Mouse (Mus musculus): ENCODE data around the gene Rrm1. TPM values are rescaled to one million over a fixed set of nuclear protein-coding genes. Genes with fewer than 3 reads are reported as not detected.

The Rrm1 gene
- polyA plus RNA-seq, 1 experiment, result 123 TPM

- Histone ChIP-seq H3K36me3 (ENCODE audit: control insufficient read depth, insufficient read depth) (no peaks in the 10 kb centered on the region), H3K79me2 (ENCODE audit: control insufficient read depth, insufficient read depth) (no peaks in the 10 kb centered on the region), H3ac (ENCODE audit: control insufficient read depth, insufficient read length, low read depth) (no peak overlapping the region), H3K4me3 (ENCODE audit: insufficient read depth, poor library complexity, severe bottlenecking) (no peak overlapping the region), H3K27me3 (ENCODE audit: control insufficient read depth, insufficient read depth, insufficient read length) (no peaks in the 10 kb centered on the region), H3K79me3 (ENCODE audit: low read depth) (no peaks in the 10 kb centered on the region)
- TF ChIP-seq MAX (IDR thresholded peaks at IDR 0.05) (no peak), CTCF (IDR thresholded peaks at IDR 0.05; ENCODE audit: control insufficient read depth, insufficient read depth, insufficient read length) (peak; percentile 89), USF1 (IDR thresholded peaks at IDR 0.05; ENCODE audit: low read depth) (no peak), MYOD1 (IDR thresholded peaks at IDR 0.05; ENCODE audit: control insufficient read depth, insufficient read length, low read depth) (no peak)
These were observed 71.4 kb downstream of the Rrm1 start for GRCm38 (mm10) chr7:102512814-102513435.

DNA sequence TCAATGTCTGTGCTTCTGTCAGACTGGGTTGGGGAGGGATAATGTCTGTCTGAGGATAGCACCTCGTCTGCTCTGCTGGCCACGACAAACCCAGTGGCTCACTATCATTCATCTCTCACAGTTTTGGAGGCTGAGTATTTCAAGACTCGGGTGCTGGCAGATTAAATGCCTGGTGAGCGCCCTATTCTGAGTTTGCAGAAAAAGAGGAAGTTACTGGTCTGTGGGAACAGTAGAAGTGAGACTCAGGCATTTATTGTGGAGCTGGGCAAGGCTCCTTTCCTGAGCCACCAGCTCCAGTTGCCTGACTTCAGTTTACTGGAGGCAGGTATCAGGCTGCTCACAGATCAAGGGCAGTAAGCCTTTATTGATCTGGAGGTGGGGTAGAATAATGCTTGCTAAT, 72.6 kb downstream of the Rrm1 start:
- no peaks in the 10 kb centered on the region for H3K27me3 ChIP-seq (ENCODE audit: control insufficient read depth, insufficient read depth, insufficient read length)

DNA sequence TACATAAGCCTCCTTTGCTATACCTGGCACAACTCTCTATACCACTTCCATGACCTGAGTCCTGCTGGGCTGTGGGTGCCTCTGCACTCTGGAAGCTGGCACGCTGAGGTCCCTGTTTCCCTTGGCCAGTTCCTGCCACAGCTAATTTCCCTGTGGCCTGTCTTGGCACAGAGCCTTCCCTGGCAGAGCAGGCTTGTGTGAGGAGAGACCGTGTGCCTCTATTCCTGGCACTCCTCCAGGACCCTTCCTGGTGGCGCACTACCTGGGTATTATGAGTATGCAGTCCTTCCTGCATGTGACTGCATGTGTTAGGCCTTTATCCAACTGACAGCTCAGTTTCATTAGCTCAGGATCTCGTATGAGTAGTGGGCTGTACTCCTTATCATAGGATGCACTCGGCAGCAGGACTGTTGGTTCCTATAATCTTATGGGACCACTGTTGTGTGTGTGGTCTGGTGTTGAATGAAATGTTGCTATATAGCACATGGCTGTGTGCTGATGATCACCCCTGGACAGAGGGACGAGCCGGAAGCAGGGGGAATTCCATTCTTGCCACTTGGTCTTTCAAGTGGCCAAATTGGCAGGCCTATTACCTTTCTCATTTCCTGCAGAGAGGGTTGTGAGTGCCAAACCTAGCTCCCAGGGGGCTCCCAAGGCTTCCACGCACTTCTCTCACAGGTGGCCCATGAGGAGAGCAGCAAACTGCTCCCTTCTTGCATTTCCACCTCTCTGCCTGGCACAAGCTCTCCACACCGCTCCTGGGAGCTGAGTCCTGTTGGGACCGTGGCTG, 75.0 kb downstream of the Rrm1 start:
- TF ChIP-seq CEBPB (IDR thresholded peaks at IDR 0.05; ENCODE audit: low read depth), result no peak
- TF ChIP-seq MYOD1 (IDR thresholded peaks at IDR 0.05; ENCODE audit: control insufficient read depth, insufficient read length, low read depth), result no peak
- TF ChIP-seq MYOG (IDR thresholded peaks at IDR 0.05; ENCODE audit: control insufficient read depth, extremely low read depth, insufficient read length), result no peak
- no peak for TF ChIP-seq FOSL1 (IDR thresholded peaks at IDR 0.05; ENCODE audit: insufficient read depth, low read length, poor library complexity, severe bottlenecking)
- no peak for TF ChIP-seq USF1 (IDR thresholded peaks at IDR 0.05; ENCODE audit: low read depth)
- no peak for TF ChIP-seq MAX (IDR thresholded peaks at IDR 0.05)
- no peak for TF ChIP-seq CTCF (IDR thresholded peaks at IDR 0.05; ENCODE audit: control insufficient read depth, insufficient read depth, insufficient read length)
- Histone ChIP-seq H3K79me2 (ENCODE audit: control insufficient read depth, insufficient read depth) (no peaks in the 10 kb centered on the region), H3K36me3 (ENCODE audit: control insufficient read depth, insufficient read depth) (no peaks in the 10 kb centered on the region), H3K4me3 (ENCODE audit: insufficient read depth, poor library complexity, severe bottlenecking) (no peak overlapping the region), H3K27me3 (ENCODE audit: control insufficient read depth, insufficient read depth, insufficient read length) (no peaks in the 10 kb centered on the region), H3K79me3 (ENCODE audit: low read depth) (no peaks in the 10 kb centered on the region), H3ac (ENCODE audit: control insufficient read depth, insufficient read length, low read depth) (no peak overlapping the region)

More for the DNA sequence above, 72.6 kb downstream of the Rrm1 start:
- H3K36me3 ChIP-seq (ENCODE audit: control insufficient read depth, insufficient read depth), result no peaks in the 10 kb centered on the region
- no peak for TF ChIP-seq MYOD1 (IDR thresholded peaks at IDR 0.05; ENCODE audit: control insufficient read depth, insufficient read length, low read depth)
- TF ChIP-seq MAX (IDR thresholded peaks at IDR 0.05), result no peak
- TF ChIP-seq CTCF (IDR thresholded peaks at IDR 0.05; ENCODE audit: control insufficient read depth, insufficient read depth, insufficient read length), result no peak
- no peak for TF ChIP-seq MYOG (IDR thresholded peaks at IDR 0.05; ENCODE audit: control insufficient read depth, extremely low read depth, insufficient read length)
- no peak for TF ChIP-seq FOSL1 (IDR thresholded peaks at IDR 0.05; ENCODE audit: insufficient read depth, low read length, poor library complexity, severe bottlenecking)
- TF ChIP-seq USF1 (IDR thresholded peaks at IDR 0.05; ENCODE audit: low read depth), result no peak
- TF ChIP-seq CEBPB (IDR thresholded peaks at IDR 0.05; ENCODE audit: low read depth), result no peak
- no peak overlapping the region for H3K4me3 ChIP-seq (ENCODE audit: insufficient read depth, poor library complexity, severe bottlenecking)
- no peaks in the 10 kb centered on the region for H3K79me2 ChIP-seq (ENCODE audit: control insufficient read depth, insufficient read depth)
- no peaks in the 10 kb centered on the region for H3K79me3 ChIP-seq (ENCODE audit: low read depth)
- H3ac ChIP-seq (ENCODE audit: control insufficient read depth, insufficient read length, low read depth), result no peak overlapping the region

GRCm38 (mm10) chr7:102517051-102517335, 75.5 kb downstream of the Rrm1 start:
- Histone ChIP-seq H3K79me2 (ENCODE audit: control insufficient read depth, insufficient read depth) (no peaks in the 10 kb centered on the region), H3ac (ENCODE audit: control insufficient read depth, insufficient read length, low read depth) (no peak overlapping the region), H3K4me3 (ENCODE audit: insufficient read depth, poor library complexity, severe bottlenecking) (no peak overlapping the region), H3K79me3 (ENCODE audit: low read depth) (no peaks in the 10 kb centered on the region), H3K36me3 (ENCODE audit: control insufficient read depth, insufficient read depth) (no peaks in the 10 kb centered on the region), H3K27me3 (ENCODE audit: control insufficient read depth, insufficient read depth, insufficient read length) (no peaks in the 10 kb centered on the region)
- TF ChIP-seq CEBPB (IDR thresholded peaks at IDR 0.05; ENCODE audit: low read depth) (no peak), MYOG (IDR thresholded peaks at IDR 0.05; ENCODE audit: control insufficient read depth, extremely low read depth, insufficient read length) (no peak)

Other genes starting within 250 kb of the Rrm1 start
- 23.0 TPM for gene Nup98, start 231.5 kb upstream of the Rrm1 start, polyA plus RNA-seq (2012; fragmentation: generic; extraction: Trizol)
- gene Pgap2, start 231.5 kb upstream of the Rrm1 start, polyA plus RNA-seq (2012; fragmentation: generic; extraction: Trizol), result 22.6 TPM
- gene Rhog, start 185.6 kb upstream of the Rrm1 start, polyA plus RNA-seq (2012; fragmentation: generic; extraction: Trizol), result 95.1 TPM
- gene Stim1, start 173.9 kb upstream of the Rrm1 start, polyA plus RNA-seq (2012; fragmentation: generic; extraction: Trizol), result 8.6 TPM
- 0.04 TPM for gene Olfr543, start 40.0 kb downstream of the Rrm1 start, polyA plus RNA-seq (2012; fragmentation: generic; extraction: Trizol)
- gene Olfr544, start 46.6 kb downstream of the Rrm1 start, polyA plus RNA-seq (2012; fragmentation: generic; extraction: Trizol), result 0.01 TPM
- not detected for gene Olfr545, start 57.9 kb downstream of the Rrm1 start, polyA plus RNA-seq (2012; fragmentation: generic; extraction: Trizol)
- gene Olfr547, start 93.1 kb downstream of the Rrm1 start, polyA plus RNA-seq (2012; fragmentation: generic; extraction: Trizol), result not detected
- not detected for gene Olfr548-ps1, start 99.2 kb downstream of the Rrm1 start, polyA plus RNA-seq (2012; fragmentation: generic; extraction: Trizol)
- not detected for gene Olfr549, start 108.2 kb downstream of the Rrm1 start, polyA plus RNA-seq (2012; fragmentation: generic; extraction: Trizol)
- 0.49 TPM for gene Trim21, start 123.8 kb downstream of the Rrm1 start, polyA plus RNA-seq (2012; fragmentation: generic; extraction: Trizol)
- gene Olfr550, start 129.7 kb downstream of the Rrm1 start, polyA plus RNA-seq (2012; fragmentation: generic; extraction: Trizol), result not detected
- not detected for gene Olfr551, start 150.2 kb downstream of the Rrm1 start, polyA plus RNA-seq (2012; fragmentation: generic; extraction: Trizol)
- gene Olfr552, start 156.1 kb downstream of the Rrm1 start, polyA plus RNA-seq (2012; fragmentation: generic; extraction: Trizol), result not detected
- gene Olfr553, start 176.5 kb downstream of the Rrm1 start, polyA plus RNA-seq (2012; fragmentation: generic; extraction: Trizol), result not detected
- gene Olfr554, start 196.7 kb downstream of the Rrm1 start, polyA plus RNA-seq (2012; fragmentation: generic; extraction: Trizol), result not detected
- not detected for gene Olfr555, start 217.1 kb downstream of the Rrm1 start, polyA plus RNA-seq (2012; fragmentation: generic; extraction: Trizol)
- not detected for gene Olfr556, start 223.2 kb downstream of the Rrm1 start, polyA plus RNA-seq (2012; fragmentation: generic; extraction: Trizol)
- 2.0 TPM for gene Trim68, start 245.6 kb downstream of the Rrm1 start, polyA plus RNA-seq (2012; fragmentation: generic; extraction: Trizol)

Data from C2C12 (cell line).